In genomic region chr11:76135641-76136437, GRCm38 (mm10) we compare ENCODE assay signal across 24 mouse cellular contexts. TPM values are rescaled to one million over a fixed set of nuclear protein-coding genes. Genes with fewer than 3 reads are reported as not detected.
DNase-seq lines count a peak whose midpoint lies in the region; ATAC-seq and TF ChIP-seq lines count a peak whose summit lies in the region.
"Had no signal": no experiment of that assay in that cellular context is flagged by ENCODE, and none has a peak within 500 bp of the region (broad histone marks: within the 10 kb centered on the region; RNA-seq: fewer than 3 reads in every experiment).

No protein-coding gene starts in this region.

- H3K9me3 ChIP-seq in CH12.LX (replicated peaks; ENCODE audit: low read length), result no peaks in the 10 kb centered on the region
- no peaks in the 10 kb centered on the region for H3K9me3 ChIP-seq in liver, embryonic 11.5 days (ENCODE audit: control insufficient read depth, low read length)
- H3K9me3 ChIP-seq: embryonic facial prominence, embryonic 12.5 days; heart, embryonic 12.5 days; hindbrain, embryonic 13.5 days; midbrain, embryonic 10.5 days had no signal

- no peak for TF ChIP-seq POLR2A in CH12.LX (IDR thresholded peaks at IDR 0.05; ENCODE audit: low read depth, low read length)

- H3K79me2 ChIP-seq in CH12.LX (replicated peaks; ENCODE audit: control insufficient read depth, extremely low read depth, insufficient read depth, poor library complexity, severe bottlenecking), result no peaks in the 10 kb centered on the region

- no peak for TF ChIP-seq EP300 in CH12.LX (IDR thresholded peaks at IDR 0.05; ENCODE audit: low read length)

- WGBS in liver, embryonic 11.5 days, result 82% methylated on average over 7 of the region's 7 CpGs

- in situ Hi-C loops in CH12.LX (cut with MboI; ENCODE audit: low pct_ligation_motif_present, low pct_unique_long_range_greater_than_20kb, low sequenced_read_pairs), result no loop called here

- no peak for TF ChIP-seq RAD21 in CH12.LX (IDR thresholded peaks at IDR 0.05; ENCODE audit: low read depth, low read length)

- no peaks in the 10 kb centered on the region for H3K27me3 ChIP-seq in CH12.LX (replicated peaks)
- H3K27me3 ChIP-seq in liver, embryonic 11.5 days (replicated peaks; ENCODE audit: control insufficient read depth, insufficient read depth, low read length), result no peaks in the 10 kb centered on the region
- H3K27me3 ChIP-seq: embryonic facial prominence, embryonic 12.5 days; heart, embryonic 12.5 days; hindbrain, embryonic 13.5 days had no signal

- dilution Hi-C loops in CH12.LX (cut with MboI; ENCODE audit: extremely low pct_ligation_motif_present, extremely low pct_unique_long_range_greater_than_20kb, low sequenced_read_pairs), result no loop called here

- H3K36me3 ChIP-seq in CH12.LX (replicated peaks in 1 of 2; ENCODE audit: control insufficient read depth in 1 of 2, insufficient read depth in 1 of 2, low read length in 1 of 2), result peaks cover 47 to 67% of the 10 kb centered on the region in 2 experiments
- H3K36me3 ChIP-seq in liver, embryonic 11.5 days (ENCODE audit: control insufficient read depth, insufficient read depth, low read length), result peaks cover 10% of the 10 kb centered on the region

- H3K9ac ChIP-seq in CH12.LX (ENCODE audit: insufficient read depth, low read depth), result no peak overlapping the region
- H3K9ac ChIP-seq in liver, embryonic 11.5 days (ENCODE audit: low read depth, low read length), result no peak overlapping the region
- H3K9ac ChIP-seq: embryonic facial prominence, embryonic 12.5 days; heart, embryonic 12.5 days; hindbrain, embryonic 13.5 days; liver, postnatal 0 days had no signal

- no peak overlapping the region for H3K4me2 ChIP-seq in CH12.LX (ENCODE audit: insufficient read depth, low read depth, poor library complexity, severe bottlenecking)
- no peak overlapping the region for H3K4me2 ChIP-seq in liver, embryonic 11.5 days
- H3K4me2 ChIP-seq: embryonic facial prominence, embryonic 12.5 days; heart, embryonic 12.5 days; hindbrain, embryonic 13.5 days had no signal

- no peak for ATAC-seq in liver, embryonic 11.5 days (replicated peaks; ENCODE audit: low FRiP score)
- ATAC-seq: forebrain, embryonic 16.5 days; inflammation-experienced regulatory T-cells, adult 6 months; liver, postnatal 0 days had no signal

- H3K4me1 ChIP-seq in CH12.LX (ENCODE audit: control insufficient read depth in 1 of 2, insufficient read depth in 2 of 2), result peaks cover 3 to 21% of the 10 kb centered on the region in 2 experiments; a peak in 3 of 4 replicates
- H3K4me1 ChIP-seq in liver, embryonic 11.5 days (replicated peaks; ENCODE audit: control insufficient read depth, insufficient read depth, low read length), result no peaks in the 10 kb centered on the region
- H3K4me1 ChIP-seq: embryonic facial prominence, embryonic 12.5 days; hindbrain, embryonic 13.5 days; midbrain, embryonic 10.5 days had no signal

- DNase-seq in layer of hippocampus, adult 2 months (ENCODE audit: low spot score in 2 of 2), result no peak
- no peak for DNase-seq in layer of hippocampus, postnatal 10 days (ENCODE audit: low spot score in 2 of 2)
- peak; percentile 30 for DNase-seq in CH12.LX (ENCODE audit: extremely low read depth)
- DNase-seq in adrenal gland, adult 8-10 months, result peak; percentile 54
- peak; percentile 76 for DNase-seq in fibroblast of lung, adult 2 months (ENCODE audit: low read depth)
- no peak for DNase-seq in liver, embryonic 11.5 days (ENCODE audit: low spot score)
- DNase-seq in left cerebral cortex, adult 18-20 months (ENCODE audit: low spot score in 2 of 2), result no peak
- DNase-seq in ovary, postnatal 14 days (ENCODE audit: low spot score), result no peak
- DNase-seq: cerebellum, postnatal 10 days; heart, postnatal 14 days; kidney, adult 2 months; kidney, postnatal 10 days; left cerebral cortex, postnatal 4 days; liver; liver, postnatal 0 days; right cerebral cortex, adult 18-20 months; thymus, adult 18-20 months had no signal

- H3K27ac ChIP-seq in layer of hippocampus, adult 2 months, result no peak overlapping the region
- H3K27ac ChIP-seq in CH12.LX (ENCODE audit: insufficient read depth, low read depth), result peak overlapping the region; percentile 22; the same call in 1 of the 2 replicates
- no peak overlapping the region for H3K27ac ChIP-seq in liver, embryonic 11.5 days (ENCODE audit: low read depth, low read length)
- H3K27ac ChIP-seq: embryonic facial prominence, embryonic 12.5 days; hindbrain, embryonic 13.5 days; left cerebral cortex, adult 2 months; midbrain, embryonic 10.5 days had no signal

- 0 out of 2 replicates have a peak, but pooled peaks have one; percentile 13 for TF ChIP-seq CTCF in layer of hippocampus, adult 2 months (conservative IDR thresholded peaks at IDR 0.05)
- TF ChIP-seq CTCF in CH12.LX (conservative IDR thresholded peaks at IDR 0.05 in 1 of 2, IDR thresholded peaks at IDR 0.05 in 1 of 2; ENCODE audit: low read depth in 2 of 2, low read length in 2 of 2), result no peak

- H3K4me3 ChIP-seq in layer of hippocampus, adult 2 months, result no peak overlapping the region
- H3K4me3 ChIP-seq in CH12.LX (replicated peaks in 1 of 3; ENCODE audit: low read depth in 2 of 3, low read length in 2 of 3, poor library complexity in 1 of 3), result no peak overlapping the region
- H3K4me3 ChIP-seq in liver, embryonic 11.5 days (ENCODE audit: low read depth, low read length), result no peak overlapping the region
- H3K4me3 ChIP-seq: embryonic facial prominence, embryonic 12.5 days; heart, embryonic 12.5 days; hindbrain, embryonic 13.5 days; left cerebral cortex, adult 2 months; midbrain, embryonic 10.5 days had no signal

TF ChIP-seq in CH12.LX, 34 proteins besides CTCF, POLR2A, EP300 and RAD21:
- TF ChIP-seq TCF12 (IDR thresholded peaks at IDR 0.05; ENCODE audit: low read depth, low read length) (no peak), NELFE (IDR thresholded peaks at IDR 0.05; ENCODE audit: low read depth, low read length) (no peak)

RNA-seq across cellular contexts. Expression of gene Vps53, which starts 43.6 kb away (rescaled TPM):
- total RNA-seq in layer of hippocampus, adult 2 months (2021), result 100 to 1,000 TPM in 1 of 2 experiments, 10 to 100 TPM in 1; 97.1 to 103 TPM
- total RNA-seq in layer of hippocampus, postnatal 10 days (2021), result 10 to 100 TPM; 75.2 to 75.6 TPM
- total RNA-seq in CH12.LX (2012; rRNA removed), result 56.1 and 63.4 TPM in 2 replicates
- total RNA-seq in CH12.LX (2014; rRNA removed), result 55.1 and 62.2 TPM in 2 replicates
- polyA plus RNA-seq in CH12.LX (2012; ENCODE audit: insufficient read length, low read depth), result 68.8 and 70.7 TPM in 2 replicates
- total RNA-seq in adrenal gland, adult 8-10 months (2022), result 10 to 100 TPM; 53.9 to 64.1 (median 55.8) TPM
- polyA plus RNA-seq in liver, embryonic 11.5 days (2014; fragmentation: Nextera tagmentation; extraction: Ambion mirVana), result 30.8 and 31.5 TPM in 2 replicates
- 10 to 100 TPM; 84.5 to 85.1 TPM for total RNA-seq in left cerebral cortex, adult 18-20 months (2021)

RNA-seq across cellular contexts. Expression of gene Fam57a, which starts 43.6 kb away (rescaled TPM):
- total RNA-seq in layer of hippocampus, adult 2 months (2021), result 10 to 100 TPM; 17.7 to 20.9 TPM
- 10 to 100 TPM; 20.2 to 22.3 TPM for total RNA-seq in layer of hippocampus, postnatal 10 days (2021)
- total RNA-seq in CH12.LX (2012; rRNA removed) (10.2 and 12.3 TPM in 2 replicates), CH12.LX (2014; rRNA removed) (5.8 and 7.0 TPM in 2 replicates)
- 3.4 and 3.9 TPM in 2 replicates for polyA plus RNA-seq in CH12.LX (2012; ENCODE audit: insufficient read length, low read depth)
- 1 to 10 TPM; 4.4 to 7.7 (median 5.7) TPM for total RNA-seq in adrenal gland, adult 8-10 months (2022)
- 14.8 and 15.4 TPM in 2 replicates for polyA plus RNA-seq in liver, embryonic 11.5 days (2014; fragmentation: Nextera tagmentation; extraction: Ambion mirVana)
- total RNA-seq in left cerebral cortex, adult 18-20 months (2021), result 10 to 100 TPM; 16.8 to 17.4 TPM

Comparison
In these comparisons a context has a peak if more than half of its experiments do, and no peak if none do; other contexts are left out.
1. DNase-seq: peak in CH12.LX (single experiment), adrenal gland, adult 8-10 months (single experiment) and fibroblast of lung, adult 2 months (single experiment); none in layer of hippocampus, adult 2 months (0 of 2), layer of hippocampus, postnatal 10 days (0 of 2), liver, embryonic 11.5 days (single experiment), left cerebral cortex, adult 18-20 months (0 of 2) and ovary, postnatal 14 days (single experiment).